Mouse (Mus musculus): ENCODE results near the gene Gm17657.
"Not testable (repeated sequence)": the region's sequence is repeated elsewhere in the genome, so short reads cannot be mapped to it uniquely, and the experiment has no call there.

The Gm17657 gene

DNA sequence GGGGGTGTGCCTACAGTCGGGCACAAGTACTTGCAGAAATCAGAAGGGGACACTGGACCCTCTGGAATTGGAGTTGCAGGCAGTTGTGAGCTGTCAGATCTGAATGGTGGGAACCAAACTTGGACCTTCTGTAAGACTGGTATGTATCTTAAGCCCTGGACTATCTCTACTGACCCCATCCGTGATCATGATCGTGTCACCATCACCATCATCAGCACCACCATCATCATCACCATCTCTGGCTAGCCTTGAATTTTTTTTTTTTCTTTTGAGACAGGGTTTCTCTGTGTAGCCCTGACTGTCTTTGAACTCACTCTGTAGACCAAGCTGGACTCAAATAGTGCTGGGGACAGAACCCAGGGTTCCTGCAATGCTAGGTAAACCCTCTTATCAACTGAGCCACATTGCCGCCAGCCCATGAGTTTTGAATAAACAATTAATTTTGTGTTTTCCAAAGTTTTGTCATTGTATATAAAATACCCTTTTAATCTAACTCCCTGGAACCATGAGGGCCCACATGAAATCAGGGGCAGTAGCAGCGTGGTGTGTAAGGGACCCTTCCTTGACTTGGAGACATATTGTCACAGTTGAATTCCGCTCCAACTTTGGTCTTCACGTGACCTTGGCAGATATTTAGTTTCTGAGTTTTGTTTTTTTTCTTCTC is 47.3 kb downstream of the Gm17657 start:
- DNase-seq (ENCODE audit: low read depth, low spot score) = no peak

- no peak for DNase-seq (ENCODE audit: low read depth, low spot score)
Observed at GRCm38 (mm10) chr17:29500802-29501469, 48.5 kb downstream of the Gm17657 start.

- DNase-seq (ENCODE audit: low read depth, low spot score) = no peak
Observed at GRCm38 (mm10) chr17:29500243-29500740, 49.1 kb downstream of the Gm17657 start.

- DNase-seq (ENCODE audit: low read depth, low spot score) = no peak
Observed at GRCm38 (mm10) chr17:29499511-29499910, 49.9 kb downstream of the Gm17657 start.

DNA sequence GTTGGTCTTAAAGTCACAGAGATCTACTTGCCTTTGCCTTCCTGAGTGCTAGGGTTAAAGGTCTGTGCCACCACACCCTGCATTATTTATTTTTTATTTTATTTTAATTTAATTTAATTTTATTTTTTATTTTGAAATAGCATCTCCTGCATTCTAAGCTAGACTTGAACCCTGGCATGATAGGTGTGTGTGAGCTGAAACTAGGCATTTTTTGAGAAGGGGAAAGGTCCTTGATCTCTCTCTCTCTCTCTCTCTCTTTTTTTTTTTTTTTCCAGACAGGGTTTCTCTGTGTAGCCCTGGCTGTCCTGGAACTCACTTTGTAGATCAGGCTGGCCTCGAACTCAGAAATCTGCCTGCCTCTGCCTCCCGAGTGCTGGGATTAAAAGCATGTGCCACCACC is 50.5 kb downstream of the Gm17657 start:
- DNase-seq (ENCODE audit: low read depth, low spot score) = not testable (repeated sequence)

DNA sequence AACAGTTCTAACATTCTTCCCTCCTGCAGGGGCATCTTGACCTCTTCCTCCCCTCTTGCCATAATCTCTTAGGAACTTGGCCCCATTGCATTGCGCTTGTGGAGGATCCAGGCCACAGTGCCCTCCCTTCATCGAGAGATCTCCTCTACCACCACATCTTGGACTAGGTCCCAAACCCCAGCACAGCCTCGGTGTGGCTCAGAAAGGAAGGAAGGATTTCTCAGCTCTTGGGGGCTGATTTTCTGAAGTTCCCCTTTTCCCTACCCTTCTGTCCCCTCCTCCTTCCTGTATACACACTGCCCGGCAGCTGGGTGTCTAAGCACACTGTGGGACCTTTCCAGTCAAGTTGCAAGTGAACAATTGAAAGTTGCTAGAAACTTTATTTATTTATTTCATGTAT is 51.4 kb downstream of the Gm17657 start:
- DNase-seq (ENCODE audit: low read depth, low spot score) = peak; percentile 65

GRCm38 (mm10) chr17:29497481-29497880 is 52.0 kb downstream of the Gm17657 start:
- DNase-seq (ENCODE audit: low read depth, low spot score) = not testable (repeated sequence)

GRCm38 (mm10) chr17:29497071-29497354 is 52.4 kb downstream of the Gm17657 start:
- DNase-seq (ENCODE audit: low read depth, low spot score) = no peak

DNA sequence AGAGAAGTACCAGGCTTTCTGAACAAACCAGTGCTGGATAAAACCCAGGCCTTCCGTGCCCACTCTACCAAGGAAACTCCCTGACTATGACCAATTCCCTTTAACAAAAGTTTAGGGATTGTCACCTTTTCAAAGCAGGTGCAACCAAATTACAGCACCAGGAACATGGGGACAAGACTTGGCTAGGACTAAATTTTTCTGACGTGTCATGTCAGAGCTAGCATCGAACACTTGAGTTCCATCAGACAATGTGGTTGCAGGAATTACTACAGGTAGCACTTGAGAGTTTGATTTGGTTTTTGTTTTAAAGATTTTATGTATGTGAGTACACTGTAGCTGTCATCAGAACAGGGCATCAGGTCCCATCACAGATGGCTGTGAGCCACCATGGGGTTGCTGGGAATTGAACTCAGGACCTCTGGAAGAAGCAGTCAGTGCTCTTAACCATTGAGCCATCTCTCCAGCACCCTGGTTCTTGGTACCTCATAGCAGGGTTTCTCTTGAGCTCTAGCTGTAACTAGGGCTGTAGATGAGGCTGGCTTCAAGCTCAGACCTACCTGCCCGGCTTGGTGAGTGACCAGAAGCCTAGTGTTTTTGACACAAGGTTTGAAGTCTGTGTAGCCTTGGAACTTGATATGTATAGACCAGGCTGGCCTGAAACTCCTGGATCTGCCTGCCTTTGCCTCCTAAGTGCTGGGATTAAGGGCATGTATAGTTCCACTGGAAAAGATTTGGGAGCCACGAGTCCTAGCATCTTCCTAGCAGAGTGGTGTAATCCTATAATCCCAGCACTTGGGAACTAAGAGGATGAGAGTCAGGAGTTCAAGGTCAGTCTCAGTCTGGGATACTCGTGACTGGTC is 53.0 kb downstream of the Gm17657 start:
- peak; percentile 60 for DNase-seq (ENCODE audit: low read depth, low spot score)

GRCm38 (mm10) chr17:29494732-29495076 is 54.7 kb downstream of the Gm17657 start:
- DNase-seq (ENCODE audit: low read depth, low spot score) = no peak

DNA sequence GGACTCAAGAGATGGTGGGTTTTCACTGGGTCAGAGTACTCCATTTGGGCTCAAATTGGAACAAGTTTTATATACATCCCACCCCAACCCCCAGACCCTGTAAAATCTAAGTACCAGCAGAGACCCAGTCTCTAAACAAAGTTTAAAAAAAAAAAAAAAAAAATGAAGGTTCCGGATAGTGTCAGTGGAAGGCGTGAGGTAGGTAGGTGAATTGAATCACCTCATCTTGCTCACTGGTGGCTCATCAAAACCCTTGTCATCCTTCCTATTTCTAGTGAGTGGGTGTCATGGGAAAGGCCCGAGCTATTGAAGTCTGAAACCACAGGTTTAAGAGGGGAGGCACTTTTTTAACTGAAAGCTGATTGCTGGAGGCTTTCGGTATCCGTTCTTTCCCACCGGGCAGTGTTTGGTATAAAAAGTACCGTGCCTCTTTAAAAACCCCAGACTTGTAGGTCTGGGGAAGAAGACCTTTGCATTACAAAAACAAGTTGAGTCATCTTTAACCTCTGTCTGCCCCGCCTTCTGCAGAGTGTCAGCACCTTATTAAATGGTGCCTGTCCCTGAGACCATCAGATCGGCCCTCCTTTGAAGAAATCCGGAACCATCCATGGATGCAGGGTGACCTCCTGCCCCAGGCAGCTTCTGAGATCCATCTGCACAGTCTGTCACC is 55.2 kb downstream of the Gm17657 start:
- peak; percentile 64 for DNase-seq (ENCODE audit: low read depth, low spot score)

DNA sequence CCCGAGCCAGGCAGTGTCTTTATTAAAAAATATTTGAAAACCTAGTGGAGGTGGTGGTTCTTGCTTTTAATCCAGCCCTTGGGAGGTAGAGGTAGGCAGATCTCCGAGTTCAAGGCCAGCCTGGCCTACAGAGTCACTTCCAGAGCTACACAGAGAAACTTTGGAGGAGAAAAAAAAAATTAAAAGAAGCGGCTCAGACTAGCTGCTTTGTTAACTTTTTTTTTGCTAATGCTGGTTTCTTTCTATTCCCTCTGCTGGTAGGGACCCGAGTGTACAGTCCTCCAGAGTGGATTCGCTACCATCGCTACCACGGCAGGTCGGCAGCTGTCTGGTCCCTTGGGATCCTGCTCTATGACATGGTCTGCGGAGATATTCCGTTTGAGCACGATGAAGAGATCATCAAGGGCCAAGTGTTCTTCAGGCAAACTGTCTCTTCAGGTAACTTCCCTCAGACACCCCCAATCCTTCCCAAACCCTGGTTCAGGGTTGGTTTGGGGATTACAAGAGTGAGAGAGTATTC is 55.9 kb downstream of the Gm17657 start:
- DNase-seq (ENCODE audit: low read depth, low spot score) = no peak

- peak; percentile 87 for DNase-seq (ENCODE audit: low read depth, low spot score)
Observed at GRCm38 (mm10) chr17:29492269-29493191, 56.9 kb downstream of the Gm17657 start.

DNA sequence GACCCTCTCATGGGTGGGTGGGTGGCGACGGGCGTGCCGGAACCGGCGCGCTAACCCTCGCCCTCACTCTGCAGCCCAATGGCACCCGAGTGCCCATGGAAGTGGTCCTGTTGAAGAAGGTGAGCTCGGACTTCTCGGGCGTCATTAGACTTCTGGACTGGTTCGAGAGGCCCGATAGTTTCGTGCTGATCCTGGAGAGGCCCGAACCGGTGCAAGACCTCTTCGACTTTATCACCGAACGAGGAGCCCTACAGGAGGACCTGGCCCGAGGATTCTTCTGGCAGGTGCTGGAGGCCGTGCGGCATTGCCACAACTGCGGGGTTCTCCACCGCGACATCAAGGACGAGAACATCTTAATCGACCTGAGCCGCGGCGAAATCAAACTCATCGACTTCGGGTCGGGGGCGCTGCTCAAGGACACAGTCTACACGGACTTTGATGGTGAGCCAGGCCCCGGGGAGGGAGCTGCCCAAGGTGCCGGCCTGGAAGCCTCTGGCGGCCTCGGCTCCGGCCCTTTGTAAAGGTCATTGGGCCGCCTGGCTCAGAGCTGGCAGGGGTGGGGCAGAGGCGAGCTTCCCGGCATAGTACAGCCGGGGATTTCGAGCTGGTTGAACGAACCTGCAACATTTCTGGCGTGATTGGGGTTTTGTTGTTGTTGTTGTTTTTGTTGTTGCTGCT is 57.7 kb downstream of the Gm17657 start:
- peak; percentile 73 for DNase-seq (ENCODE audit: low read depth, low spot score)

- no peak for DNase-seq (ENCODE audit: low read depth, low spot score)
Observed at GRCm38 (mm10) chr17:29490713-29491581, 58.5 kb downstream of the Gm17657 start, which contains the start of gene Pim1. Gene Pim1 (plus strand): TSS chr17:29490753.

GRCm38 (mm10) chr17:29489971-29490712 is 59.3 kb downstream of the Gm17657 start:
- DNase-seq (ENCODE audit: low read depth, low spot score) = peak; percentile 100

GRCm38 (mm10) chr17:29488978-29489970 is 60.2 kb downstream of the Gm17657 start:
- DNase-seq (ENCODE audit: low read depth, low spot score) = peak; percentile 80

Measured in A20 (cell line).